Mouse (Mus musculus) neural tube, embryonic 12.5 days (tissue): ENCODE measurements around the gene Uox. TPM values are rescaled to one million over a fixed set of nuclear protein-coding genes. Genes with fewer than 3 reads are reported as not detected.

Source experiments
- ATAC-seq: fragments of 200-750 bp; cut with Nextera tagmentation; 2 replicates; pipeline ENCODE4 v1.8.0; 2017; ENCODE audit warnings: low read depth, mild to moderate bottlenecking, moderate TSS enrichment, moderate library complexity; ENCODE audit not compliant: low FRiP score
- H3K27ac ChIP-seq: fragments of 300-500 bp; sonication (generic); 2 replicates; pipeline ENCODE4 v1.5.1; 2016
- H3K27me3 ChIP-seq: fragments of 300-500 bp; sonication (generic); replicated peaks from 2 replicates; pipeline ENCODE4 v1.6.1; 2016; ENCODE audit warnings: mild to moderate bottlenecking
- H3K36me3 ChIP-seq: fragments of 300-500 bp; sonication (generic); 2 replicates; pipeline ENCODE4 v1.6.1; 2016; ENCODE audit warnings: mild to moderate bottlenecking
- H3K4me1 ChIP-seq: fragments of 300-500 bp; sonication (generic); 2 replicates; pipeline ENCODE4 v1.6.1; 2016
- H3K4me2 ChIP-seq: fragments of 300-500 bp; sonication (generic); replicated peaks from 2 replicates; pipeline ENCODE4 v1.6.1; 2016; ENCODE audit warnings: mild to moderate bottlenecking
- H3K4me3 ChIP-seq: fragments of 300-500 bp; sonication (generic); 2 replicates; pipeline ENCODE4 v1.5.1; 2016
- H3K9ac ChIP-seq: fragments of 300-500 bp; sonication (generic); 2 replicates; pipeline ENCODE4 v1.6.1; 2016; ENCODE audit warnings: mild to moderate bottlenecking
- H3K9me3 ChIP-seq: fragments of 300-500 bp; sonication (generic); 2 replicates; pipeline ENCODE4 v1.6.1; 2016; ENCODE audit warnings: mild to moderate bottlenecking
- WGBS: fragments of 180-500 bp; shearing (Covaris S2); methylation state at CpG from one replicate; pipeline ENCODE4 v1.1.7; 2016; 5-methylcytosine and 5-hydroxymethylcytosine counted together
- polyA plus RNA-seq: library from polyadenylated mRNA; unstranded; fragments of >200 nt; fragmentation: Nextera tagmentation; extraction: Ambion mirVana; gene quantifications from 2 replicates; pipeline ENCODE4 v1.2.1, GENCODE M21; 2016

Uox gene
- polyA plus RNA-seq, 1 experiment from 2014 or later = not detected

- H3K27ac ChIP-seq = no peak overlapping the region
- H3K4me2 ChIP-seq = no peak overlapping the region
- H3K27me3 ChIP-seq = no peaks in the 10 kb centered on the region
- no peak overlapping the region for H3K4me3 ChIP-seq
- H3K9ac ChIP-seq = no peak overlapping the region
- 89% methylated on average over 6 of the region's 6 CpGs for WGBS
- no peak for ATAC-seq
- H3K36me3 ChIP-seq = no peaks in the 10 kb centered on the region
- no peaks in the 10 kb centered on the region for H3K9me3 ChIP-seq
- no peaks in the 10 kb centered on the region for H3K4me1 ChIP-seq
Observed at GRCm38 (mm10) chr3:146589523-146589922, 19.3 kb downstream of the Uox start.

DNA sequence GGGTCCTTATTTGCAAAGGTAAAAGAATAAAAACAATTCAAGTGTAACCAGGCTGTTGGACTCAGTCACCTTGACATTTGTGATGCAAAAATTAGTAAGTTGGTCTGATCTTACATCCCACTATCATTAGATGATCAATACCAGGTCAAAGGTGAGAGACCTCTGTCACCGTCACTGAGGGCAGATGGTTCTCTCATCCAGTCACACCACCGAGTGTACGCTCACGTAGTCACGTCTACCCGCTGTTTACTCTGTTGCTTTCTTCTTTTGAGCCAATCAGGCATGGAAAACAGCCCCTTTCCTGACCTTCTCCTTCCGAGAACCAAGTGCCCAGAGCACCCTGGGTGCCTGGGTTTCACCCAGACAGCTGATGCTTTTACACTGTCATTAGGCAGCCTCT, 20.9 kb downstream of the Uox start:
- H3K27me3 ChIP-seq = no peaks in the 10 kb centered on the region
- ATAC-seq = no peak
- H3K4me1 ChIP-seq = no peaks in the 10 kb centered on the region
- H3K4me3 ChIP-seq = no peak overlapping the region
- 84% methylated on average over 7 of the region's 7 CpGs for WGBS
- H3K27ac ChIP-seq = no peak overlapping the region
- H3K4me2 ChIP-seq = no peak overlapping the region
- H3K9me3 ChIP-seq = no peaks in the 10 kb centered on the region
- H3K9ac ChIP-seq = no peak overlapping the region
- no peaks in the 10 kb centered on the region for H3K36me3 ChIP-seq

GRCm38 (mm10) chr3:146591601-146592000, 21.4 kb downstream of the Uox start:
- no peaks in the 10 kb centered on the region for H3K9me3 ChIP-seq
- no peak for ATAC-seq
- no peak overlapping the region for H3K9ac ChIP-seq
- no peak overlapping the region for H3K27ac ChIP-seq
- no peaks in the 10 kb centered on the region for H3K4me1 ChIP-seq
- no peak overlapping the region for H3K4me2 ChIP-seq
- 57% methylated on average over 2 of the region's 2 CpGs for WGBS
- no peak overlapping the region for H3K4me3 ChIP-seq
- no peaks in the 10 kb centered on the region for H3K36me3 ChIP-seq
- no peaks in the 10 kb centered on the region for H3K27me3 ChIP-seq

- H3K4me2 ChIP-seq = no peak overlapping the region
- no peak overlapping the region for H3K27ac ChIP-seq
- H3K4me1 ChIP-seq = no peaks in the 10 kb centered on the region
- H3K4me3 ChIP-seq = no peak overlapping the region
- no peak for ATAC-seq
- no peaks in the 10 kb centered on the region for H3K9me3 ChIP-seq
- no peaks in the 10 kb centered on the region for H3K27me3 ChIP-seq
- 93% methylated on average over 6 of the region's 6 CpGs for WGBS
- no peak overlapping the region for H3K9ac ChIP-seq
- no peaks in the 10 kb centered on the region for H3K36me3 ChIP-seq
Observed at GRCm38 (mm10) chr3:146595440-146595839, 25.2 kb downstream of the Uox start.

- Histone ChIP-seq H3K36me3 (no peaks in the 10 kb centered on the region), H3K27ac (no peak overlapping the region), H3K9ac (no peak overlapping the region), H3K27me3 (no peaks in the 10 kb centered on the region), H3K9me3 (no peaks in the 10 kb centered on the region), H3K4me1 (no peaks in the 10 kb centered on the region), H3K4me2 (no peak overlapping the region), H3K4me3 (no peak overlapping the region)
- no peak for ATAC-seq
- WGBS = 90% methylated on average over 8 of the region's 8 CpGs
Observed at GRCm38 (mm10) chr3:146596387-146596786, 26.2 kb downstream of the Uox start.

DNA sequence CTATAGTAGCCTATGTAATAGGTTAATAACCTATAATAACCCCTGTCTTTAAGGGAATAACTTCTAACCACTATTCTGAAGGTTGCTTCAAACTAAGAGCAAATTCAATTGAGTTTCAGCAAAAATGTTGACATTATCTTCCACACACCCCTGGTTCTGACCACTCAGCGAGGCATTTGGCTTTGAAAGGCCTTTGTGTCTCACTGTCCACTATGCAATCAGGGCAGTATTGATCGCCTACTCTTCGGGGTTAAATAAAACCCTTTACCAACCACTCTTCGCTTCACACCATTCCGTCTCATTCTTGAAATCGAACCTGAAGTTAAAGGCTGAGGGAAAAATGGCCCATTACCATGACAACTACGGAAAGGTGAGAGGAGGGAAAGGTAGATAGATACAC, 26.6 kb downstream of the Uox start:
- Histone ChIP-seq H3K4me2 (no peak overlapping the region), H3K4me1 (no peaks in the 10 kb centered on the region), H3K9ac (no peak overlapping the region), H3K27ac (no peak overlapping the region), H3K36me3 (no peaks in the 10 kb centered on the region), H3K4me3 (no peak overlapping the region), H3K27me3 (no peaks in the 10 kb centered on the region), H3K9me3 (no peaks in the 10 kb centered on the region)
- ATAC-seq = no peak
- WGBS = 92% methylated on average over 7 of the region's 7 CpGs

DNA sequence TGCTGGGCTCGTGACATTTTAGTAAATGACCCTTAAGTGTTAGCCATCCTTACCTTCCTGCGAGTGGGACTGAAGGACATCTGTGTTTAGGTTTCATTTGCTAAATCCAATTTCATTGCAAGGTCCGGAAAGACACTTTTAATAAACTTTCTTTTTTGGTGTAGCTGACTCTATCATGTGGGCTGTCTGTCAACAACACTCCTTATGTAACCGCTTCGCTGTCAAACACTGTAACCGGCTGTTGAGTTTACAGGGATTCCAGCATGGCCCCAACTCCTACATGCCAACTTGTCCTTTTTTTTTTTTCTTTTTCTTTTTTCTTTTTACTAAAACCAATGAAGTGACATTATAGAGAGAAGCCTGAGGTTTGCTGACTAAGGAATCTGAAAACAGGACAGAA, 28.2 kb downstream of the Uox start:
- H3K4me2 ChIP-seq = no peak overlapping the region
- no peaks in the 10 kb centered on the region for H3K36me3 ChIP-seq
- H3K9ac ChIP-seq = no peak overlapping the region
- H3K27ac ChIP-seq = no peak overlapping the region
- no peaks in the 10 kb centered on the region for H3K9me3 ChIP-seq
- 90% methylated on average over 6 of the region's 6 CpGs for WGBS
- no peaks in the 10 kb centered on the region for H3K4me1 ChIP-seq
- ATAC-seq = no peak
- H3K4me3 ChIP-seq = no peak overlapping the region
- H3K27me3 ChIP-seq = no peaks in the 10 kb centered on the region

GRCm38 (mm10) chr3:146599198-146599900, 29.1 kb downstream of the Uox start:
- whole genome bisulfite sequencing = 91% methylated on average over 6 of the region's 6 CpGs
- no peak for ATAC-seq
- H3K27me3 ChIP-seq = no peaks in the 10 kb centered on the region
- H3K36me3 ChIP-seq = no peaks in the 10 kb centered on the region
- H3K9ac ChIP-seq = no peak overlapping the region
- no peak overlapping the region for H3K4me2 ChIP-seq
- no peaks in the 10 kb centered on the region for H3K4me1 ChIP-seq
- no peak overlapping the region for H3K4me3 ChIP-seq
- no peak overlapping the region for H3K27ac ChIP-seq
- H3K9me3 ChIP-seq = no peaks in the 10 kb centered on the region

- Histone ChIP-seq H3K27me3 (no peaks in the 10 kb centered on the region), H3K4me2 (no peak overlapping the region), H3K9ac (no peak overlapping the region), H3K9me3 (no peaks in the 10 kb centered on the region), H3K36me3 (no peaks in the 10 kb centered on the region), H3K27ac (no peak overlapping the region), H3K4me1 (no peaks in the 10 kb centered on the region), H3K4me3 (no peak overlapping the region)
- ATAC-seq = no peak
- 94% methylated on average over 2 of the region's 2 CpGs for WGBS
Observed at GRCm38 (mm10) chr3:146601205-146601604, 31.0 kb downstream of the Uox start.

GRCm38 (mm10) chr3:146602531-146602930, 32.3 kb downstream of the Uox start:
- no peaks in the 10 kb centered on the region for H3K27me3 ChIP-seq
- no peaks in the 10 kb centered on the region for H3K9me3 ChIP-seq
- 91% methylated on average over 3 of the region's 3 CpGs for WGBS
- H3K4me3 ChIP-seq = no peak overlapping the region
- ATAC-seq = no peak
- H3K9ac ChIP-seq = no peak overlapping the region
- H3K4me2 ChIP-seq = no peak overlapping the region
- H3K36me3 ChIP-seq = no peaks in the 10 kb centered on the region
- 0 out of 2 replicates have a peak, but pooled peaks cover 1% of the 10 kb centered on the region for H3K4me1 ChIP-seq
- no peak overlapping the region for H3K27ac ChIP-seq

DNA sequence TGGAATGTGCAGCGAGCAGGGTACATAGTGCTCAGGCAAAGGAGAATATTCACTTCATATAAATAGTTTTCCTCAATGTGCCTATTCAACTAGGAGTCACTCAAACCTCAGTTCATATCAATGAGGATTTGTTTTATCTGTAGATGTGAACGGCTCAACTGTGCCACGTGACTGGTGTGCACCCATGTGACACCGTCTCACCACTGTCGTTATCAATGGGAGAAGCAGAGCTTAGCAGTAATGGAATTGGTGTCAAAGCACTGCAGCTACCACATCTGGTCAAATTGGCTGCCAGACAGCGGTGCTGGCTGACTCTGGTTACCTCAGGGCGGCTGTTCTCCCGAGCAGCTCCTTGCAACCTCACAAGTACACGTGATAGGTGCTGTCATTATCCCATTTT, 34.4 kb downstream of the Uox start:
- no peak overlapping the region for H3K4me3 ChIP-seq
- no peaks in the 10 kb centered on the region for H3K36me3 ChIP-seq
- ATAC-seq = no peak
- H3K27ac ChIP-seq = no peak overlapping the region
- 89% methylated on average over 9 of the region's 9 CpGs for WGBS
- no peaks in the 10 kb centered on the region for H3K9me3 ChIP-seq
- H3K9ac ChIP-seq = no peak overlapping the region
- no peak overlapping the region for H3K4me2 ChIP-seq
- H3K27me3 ChIP-seq = no peaks in the 10 kb centered on the region
- 0 out of 2 replicates have a peak, but pooled peaks cover 5% of the 10 kb centered on the region for H3K4me1 ChIP-seq

- Histone ChIP-seq H3K4me1 (0 out of 2 replicates have a peak, but pooled peaks cover 5% of the 10 kb centered on the region), H3K9ac (no peak overlapping the region), H3K4me3 (no peak overlapping the region), H3K27ac (no peak overlapping the region), H3K27me3 (no peaks in the 10 kb centered on the region), H3K36me3 (no peaks in the 10 kb centered on the region), H3K4me2 (no peak overlapping the region), H3K9me3 (no peaks in the 10 kb centered on the region)
- 16% methylated on average over 1 of the region's 1 CpGs for WGBS
- ATAC-seq = peak; percentile 61; the same call in 1 of the 2 replicates
Observed at GRCm38 (mm10) chr3:146607368-146607767, 37.1 kb downstream of the Uox start.

GRCm38 (mm10) chr3:146610322-146610721, 40.1 kb downstream of the Uox start:
- Histone ChIP-seq H3K9ac (no peak overlapping the region), H3K27me3 (no peaks in the 10 kb centered on the region), H3K36me3 (no peaks in the 10 kb centered on the region), H3K27ac (no peak overlapping the region), H3K4me1 (0 out of 2 replicates have a peak, but pooled peaks cover 5% of the 10 kb centered on the region), H3K4me2 (no peak overlapping the region), H3K4me3 (no peak overlapping the region), H3K9me3 (no peaks in the 10 kb centered on the region)
- WGBS = 89% methylated on average over 10 of the region's 10 CpGs
- ATAC-seq = no peak
